Mouse (Mus musculus) heart, embryonic 13.5 days (tissue): ENCODE data around the gene Snx10. TPM values are rescaled to one million over a fixed set of nuclear protein-coding genes. Genes with fewer than 3 reads are reported as not detected.
A peak's percentile ranks its signal among the peaks of the same experiment; 100 is the strongest.

Experiments used
- ATAC-seq: fragments of 200-750 bp; cut with Nextera tagmentation; 2 replicates; pipeline ENCODE4 v1.8.0; 2017; ENCODE audit warnings: moderate TSS enrichment; ENCODE audit not compliant: insufficient number of reproducible peaks, low FRiP score, low TSS enrichment; ENCODE audit errors: extremely low read depth
- H3K27ac ChIP-seq: fragments of 300-500 bp; sonication (generic); replicated peaks from 2 replicates; pipeline ENCODE4 v1.5.1; 2015; ENCODE audit warnings: moderate library complexity, mild to moderate bottlenecking, inconsistent platforms
- H3K27me3 ChIP-seq: fragments of 300-500 bp; sonication (generic); replicated peaks from 2 replicates; pipeline ENCODE4 v1.6.1; 2015; ENCODE audit warnings: mild to moderate bottlenecking, inconsistent platforms
- H3K36me3 ChIP-seq: fragments of 300-500 bp; sonication (generic); 2 replicates; pipeline ENCODE4 v1.6.1; 2015; ENCODE audit warnings: mild to moderate bottlenecking, inconsistent platforms
- H3K4me1 ChIP-seq: fragments of 300-500 bp; sonication (generic); 2 replicates; pipeline ENCODE4 v1.6.1; 2015; ENCODE audit warnings: inconsistent platforms
- H3K4me2 ChIP-seq: fragments of 300-500 bp; sonication (generic); 2 replicates; pipeline ENCODE4 v1.6.1; 2015; ENCODE audit warnings: inconsistent platforms, mild to moderate bottlenecking, moderate library complexity
- H3K4me3 ChIP-seq: fragments of 300-500 bp; sonication (generic); 2 replicates; pipeline ENCODE4 v1.5.1; 2015; ENCODE audit warnings: moderate library complexity, mild to moderate bottlenecking, inconsistent platforms
- H3K9ac ChIP-seq: fragments of 300-500 bp; sonication (generic); 2 replicates; pipeline ENCODE4 v1.6.1; 2015; ENCODE audit warnings: inconsistent platforms, mild to moderate bottlenecking, moderate library complexity
- H3K9me3 ChIP-seq: fragments of 300-500 bp; sonication (generic); 2 replicates; pipeline ENCODE4 v1.6.1; 2016; ENCODE audit warnings: inconsistent platforms
- WGBS: fragments of 180-500 bp; shearing (Covaris S2); methylation state at CpG from one replicate; pipeline ENCODE4 v1.1.7; 2015; ENCODE audit warnings: mixed read lengths; 5-methylcytosine and 5-hydroxymethylcytosine counted together
- polyA plus RNA-seq: library from polyadenylated mRNA; unstranded; fragments of >200 nt; fragmentation: Nextera tagmentation; extraction: Ambion mirVana; gene quantifications from 2 replicates; pipeline ENCODE4 v1.2.1, GENCODE M21; 2015

Gene Snx10
- polyA plus RNA-seq, 1 experiment from 2014 or later, result 16.6 TPM

DNA sequence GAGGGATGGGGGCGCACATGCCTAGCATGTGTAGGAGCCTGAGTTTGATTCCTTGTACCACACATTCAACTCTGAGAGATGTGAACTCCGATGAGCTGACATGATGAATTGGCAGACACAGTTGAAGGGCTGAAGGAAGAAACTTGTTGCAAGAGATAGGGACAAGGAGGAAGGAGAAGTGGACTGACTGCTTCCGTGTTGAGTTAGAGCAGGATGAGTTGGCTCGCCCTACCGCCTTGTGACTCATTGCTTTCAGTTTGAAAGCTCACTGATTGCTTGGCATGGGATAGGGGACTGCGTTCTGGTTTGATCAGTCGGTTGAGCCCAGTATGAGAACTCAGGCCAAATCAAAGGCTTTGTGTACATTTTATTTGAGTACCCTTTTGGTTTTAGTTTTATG lies 34.6 kb downstream of the Snx10 start:
- Histone ChIP-seq H3K4me1 (peaks cover 5% of the 10 kb centered on the region; the same call in 1 of the 2 replicates), H3K27ac (no peak overlapping the region), H3K4me3 (no peak overlapping the region), H3K9ac (no peak overlapping the region), H3K9me3 (no peaks in the 10 kb centered on the region), H3K27me3 (no peaks in the 10 kb centered on the region), H3K36me3 (peaks cover 5% of the 10 kb centered on the region; the same call in 1 of the 2 replicates), H3K4me2 (no peak overlapping the region)
- ATAC-seq, result no peak
- 80% methylated on average over 7 of the region's 7 CpGs for WGBS

DNA sequence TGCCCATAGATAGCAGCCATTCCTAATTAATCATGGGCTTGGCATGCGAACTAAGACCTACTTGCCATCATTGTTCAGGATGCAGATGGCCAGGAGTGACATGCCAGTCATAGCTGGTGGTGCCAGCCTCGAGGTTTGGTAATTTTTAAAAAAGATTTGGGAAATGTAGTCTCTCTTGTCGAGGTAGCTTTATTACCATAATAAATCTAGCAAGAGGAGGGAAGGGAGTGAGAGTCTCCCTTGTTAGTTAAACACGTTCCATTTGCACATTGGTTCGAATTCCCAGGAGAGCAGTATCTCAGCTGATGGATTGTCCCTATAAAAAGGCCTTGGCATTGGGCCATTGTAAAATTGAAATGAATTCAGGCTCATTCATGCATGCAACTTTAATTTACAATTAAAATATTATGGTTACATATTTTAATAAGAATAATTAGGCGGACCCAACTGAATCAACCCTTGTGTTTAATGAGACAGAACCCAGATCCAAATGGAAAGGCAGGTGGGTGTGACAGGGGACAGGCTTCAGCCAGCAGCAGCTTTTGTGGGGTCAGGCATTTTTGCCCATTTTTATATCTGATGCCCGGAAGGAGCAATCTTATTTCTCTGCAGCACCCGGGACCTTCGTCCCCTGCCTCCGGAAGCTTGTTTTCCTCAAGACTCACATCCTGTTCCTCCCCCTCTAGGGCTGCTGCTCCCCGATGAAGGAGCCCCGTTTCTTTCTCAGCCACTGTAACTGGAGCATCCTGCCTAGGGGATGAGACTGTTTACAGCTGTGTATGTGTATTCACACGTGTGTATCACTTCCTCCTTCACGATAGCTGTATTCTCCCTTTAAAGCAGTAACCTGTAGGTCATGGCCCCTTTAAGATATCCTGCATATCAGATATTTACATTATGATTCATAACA lies 43.3 kb downstream of the Snx10 start:
- 55% methylated on average over 14 of the region's 14 CpGs for WGBS
- Histone ChIP-seq H3K4me1 (peaks cover 8% of the 10 kb centered on the region), H3K27me3 (no peaks in the 10 kb centered on the region), H3K9me3 (no peaks in the 10 kb centered on the region), H3K27ac (no peak overlapping the region), H3K9ac (no peak overlapping the region), H3K4me3 (no peak overlapping the region), H3K36me3 (no peaks in the 10 kb centered on the region), H3K4me2 (peak overlapping the region; percentile 20)
- no peak for ATAC-seq

GRCm38 (mm10) chr6:51569086-51569485 lies 45.4 kb downstream of the Snx10 start:
- ATAC-seq, result no peak

GRCm38 (mm10) chr6:51573136-51573535 lies 49.4 kb downstream of the Snx10 start:
- Histone ChIP-seq H3K9me3 (no peaks in the 10 kb centered on the region), H3K9ac (no peak overlapping the region), H3K4me1 (no peaks in the 10 kb centered on the region), H3K36me3 (peaks cover 9% of the 10 kb centered on the region; the same call in 1 of the 2 replicates), H3K27me3 (no peaks in the 10 kb centered on the region), H3K27ac (no peak overlapping the region), H3K4me2 (no peak overlapping the region), H3K4me3 (no peak overlapping the region)
- 76% methylated on average over 4 of the region's 4 CpGs for WGBS
- ATAC-seq, result no peak

More at GRCm38 (mm10) chr6:51569086-51569485, 45.4 kb downstream of the Snx10 start:
- no peak overlapping the region for H3K4me3 ChIP-seq
- H3K4me2 ChIP-seq, result no peak overlapping the region
- H3K9ac ChIP-seq, result no peak overlapping the region
- H3K36me3 ChIP-seq, result no peaks in the 10 kb centered on the region
- H3K9me3 ChIP-seq, result no peaks in the 10 kb centered on the region
- H3K27ac ChIP-seq, result no peak overlapping the region
- peaks cover 8% of the 10 kb centered on the region for H3K4me1 ChIP-seq
- H3K27me3 ChIP-seq, result no peaks in the 10 kb centered on the region
- 86% methylated on average over 8 of the region's 8 CpGs for WGBS

DNA sequence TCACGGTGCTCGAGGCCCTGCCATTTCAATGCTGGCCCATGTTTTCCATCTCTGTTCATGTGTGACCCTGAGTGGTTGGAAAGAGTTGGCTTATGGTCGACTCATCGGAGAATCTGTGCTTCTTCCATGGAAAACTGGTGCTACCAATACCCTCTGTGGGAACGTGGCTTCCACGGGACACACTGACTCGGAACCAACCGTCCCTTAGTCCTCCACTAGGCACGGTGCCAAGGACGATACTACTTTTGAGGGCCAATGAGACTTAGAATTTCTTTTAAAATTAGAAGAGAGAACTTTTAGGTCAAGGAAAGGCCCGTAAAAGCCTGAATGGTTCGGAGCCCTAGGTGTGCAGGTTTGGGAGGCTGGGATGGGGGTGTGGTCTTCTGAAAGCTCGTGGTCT lies 50.4 kb downstream of the Snx10 start:
- Histone ChIP-seq H3K4me1 (no peaks in the 10 kb centered on the region), H3K4me2 (no peak overlapping the region), H3K27ac (no peak overlapping the region), H3K27me3 (no peaks in the 10 kb centered on the region), H3K4me3 (no peak overlapping the region), H3K9me3 (no peaks in the 10 kb centered on the region), H3K36me3 (peaks cover 9% of the 10 kb centered on the region; the same call in 1 of the 2 replicates), H3K9ac (no peak overlapping the region)
- WGBS, result 86% methylated on average over 13 of the region's 13 CpGs
- no peak for ATAC-seq

DNA sequence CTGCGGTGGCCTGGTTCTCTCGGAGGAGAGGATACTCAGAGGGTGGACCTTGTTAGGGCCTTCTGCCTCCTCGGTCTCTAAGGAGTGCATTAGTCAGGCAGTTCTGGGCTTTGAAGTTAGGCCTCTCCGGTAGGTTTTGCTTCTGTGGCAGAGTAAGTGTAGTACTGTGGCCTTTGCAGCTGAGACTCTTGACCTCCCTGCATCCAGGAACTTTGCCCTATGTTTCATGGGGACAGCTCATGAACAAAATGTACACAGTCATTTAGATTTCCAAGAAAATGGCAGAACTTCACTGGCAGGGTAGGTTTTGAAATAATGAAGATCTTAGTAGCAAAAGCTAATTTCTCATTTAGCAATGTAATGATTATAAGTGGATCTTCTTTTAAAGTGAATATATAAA lies 54.7 kb downstream of the Snx10 start:
- Histone ChIP-seq H3K27ac (no peak overlapping the region), H3K36me3 (peaks cover 19% of the 10 kb centered on the region; the same call in 1 of the 2 replicates), H3K4me2 (no peak overlapping the region), H3K4me1 (no peaks in the 10 kb centered on the region), H3K9ac (no peak overlapping the region), H3K4me3 (no peak overlapping the region), H3K27me3 (no peaks in the 10 kb centered on the region), H3K9me3 (no peaks in the 10 kb centered on the region)
- ATAC-seq, result no peak
- 76% methylated on average over 4 of the region's 4 CpGs for WGBS

DNA sequence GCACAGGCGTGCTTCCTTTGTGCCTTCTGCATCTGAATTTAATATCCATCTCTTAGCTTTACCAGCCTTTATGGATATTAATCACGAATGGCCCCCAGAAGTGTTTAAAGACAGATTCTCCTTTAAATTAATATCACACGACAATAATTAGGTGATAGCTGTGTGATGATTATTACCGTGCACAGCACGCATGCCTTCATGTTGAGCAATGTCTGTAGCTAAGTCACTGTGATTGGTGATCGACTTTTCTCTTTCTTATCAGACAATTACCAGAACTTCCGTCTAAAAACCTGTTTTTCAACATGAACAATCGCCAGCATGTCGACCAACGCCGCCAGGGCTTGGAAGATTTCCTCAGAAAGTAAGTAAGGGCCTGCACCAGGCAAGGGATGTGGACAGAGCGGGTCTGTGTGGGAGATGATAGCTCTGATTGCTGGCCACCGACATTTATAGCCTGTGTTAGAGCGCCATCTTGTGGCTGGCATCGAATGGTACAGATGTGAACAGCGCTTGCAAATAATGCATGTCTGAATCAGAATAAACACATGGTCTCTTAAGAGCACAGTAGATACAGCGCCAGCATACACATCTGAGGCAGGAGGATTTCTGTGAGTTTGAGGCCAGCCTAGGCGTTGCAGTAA lies 56.5 kb downstream of the Snx10 start:
- ATAC-seq, result 0 out of 2 replicates have a peak, but pooled peaks have one; percentile 5
- peak overlapping the region; percentile 20; the same call in 1 of the 2 replicates for H3K4me2 ChIP-seq
- H3K9me3 ChIP-seq, result no peaks in the 10 kb centered on the region
- no peak overlapping the region for H3K4me3 ChIP-seq
- H3K27me3 ChIP-seq, result no peaks in the 10 kb centered on the region
- WGBS, result 25% methylated on average over 18 of the region's 18 CpGs
- peaks cover 24% of the 10 kb centered on the region; the same call in 1 of the 2 replicates for H3K36me3 ChIP-seq
- no peak overlapping the region for H3K27ac ChIP-seq
- H3K4me1 ChIP-seq, result no peaks in the 10 kb centered on the region
- H3K9ac ChIP-seq, result no peak overlapping the region

DNA sequence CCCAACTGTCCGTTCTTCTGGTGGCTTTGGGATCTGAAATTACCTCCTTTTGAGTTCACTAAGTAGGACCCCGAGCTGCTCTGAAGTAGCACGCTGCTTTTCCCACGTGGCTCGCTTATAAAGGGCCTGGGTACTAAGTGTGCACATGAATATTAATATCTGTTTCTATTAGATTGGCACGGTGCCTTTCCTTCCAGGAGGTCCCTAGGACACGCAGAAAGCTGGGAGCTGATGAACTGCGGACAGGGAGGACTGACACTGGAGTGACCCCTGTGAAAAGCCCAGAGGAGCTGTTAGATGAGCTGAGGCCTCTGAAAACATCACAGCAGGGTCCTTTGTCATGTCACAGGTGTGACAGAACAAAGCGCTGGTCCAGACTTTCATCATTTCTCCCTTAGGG lies 57.7 kb downstream of the Snx10 start:
- no peak overlapping the region for H3K9ac ChIP-seq
- H3K36me3 ChIP-seq, result peaks cover 24% of the 10 kb centered on the region; the same call in 1 of the 2 replicates
- 79% methylated on average over 9 of the region's 9 CpGs for WGBS
- H3K4me2 ChIP-seq, result no peak overlapping the region
- no peak for ATAC-seq
- no peaks in the 10 kb centered on the region for H3K4me1 ChIP-seq
- no peak overlapping the region for H3K4me3 ChIP-seq
- H3K9me3 ChIP-seq, result no peaks in the 10 kb centered on the region
- no peak overlapping the region for H3K27ac ChIP-seq
- H3K27me3 ChIP-seq, result no peaks in the 10 kb centered on the region

- H3K4me1 ChIP-seq, result no peaks in the 10 kb centered on the region
- peaks cover 19% of the 10 kb centered on the region; the same call in 1 of the 2 replicates for H3K36me3 ChIP-seq
- no peak overlapping the region for H3K4me3 ChIP-seq
- no peaks in the 10 kb centered on the region for H3K27me3 ChIP-seq
- no peak overlapping the region for H3K27ac ChIP-seq
- H3K9me3 ChIP-seq, result no peaks in the 10 kb centered on the region
- no peak overlapping the region for H3K4me2 ChIP-seq
- ATAC-seq, result no peak
- WGBS, result 87% methylated on average over 9 of the region's 9 CpGs
- no peak overlapping the region for H3K9ac ChIP-seq
These were observed 58.4 kb downstream of the Snx10 start for GRCm38 (mm10) chr6:51582051-51582450.

- no peak for ATAC-seq
- Histone ChIP-seq H3K4me3 (no peak overlapping the region), H3K27me3 (no peaks in the 10 kb centered on the region), H3K9ac (no peak overlapping the region), H3K4me1 (no peaks in the 10 kb centered on the region), H3K36me3 (peaks cover 22% of the 10 kb centered on the region), H3K27ac (no peak overlapping the region), H3K4me2 (no peak overlapping the region), H3K9me3 (no peaks in the 10 kb centered on the region)
- WGBS, result 31% methylated on average over 8 of the region's 8 CpGs
These were observed 62.3 kb downstream of the Snx10 start for GRCm38 (mm10) chr6:51585980-51586379.

GRCm38 (mm10) chr6:51587266-51587665 lies 63.6 kb downstream of the Snx10 start:
- no peak overlapping the region for H3K4me3 ChIP-seq
- H3K4me1 ChIP-seq, result peaks cover 3% of the 10 kb centered on the region
- no peak overlapping the region for H3K4me2 ChIP-seq
- no peak overlapping the region for H3K9ac ChIP-seq
- peaks cover 16% of the 10 kb centered on the region for H3K36me3 ChIP-seq
- no peaks in the 10 kb centered on the region for H3K9me3 ChIP-seq
- no peak overlapping the region for H3K27ac ChIP-seq
- 83% methylated on average over 3 of the region's 3 CpGs for WGBS
- no peak for ATAC-seq
- no peaks in the 10 kb centered on the region for H3K27me3 ChIP-seq
